Mouse (Mus musculus): ENCODE results near the gene Zyx. TPM values are rescaled to one million over a fixed set of nuclear protein-coding genes. Genes with fewer than 3 reads are reported as not detected.

Gene Zyx
- total RNA-seq, 2 experiments from 2014 or later = 161 to 166 TPM

GRCm38 (mm10) chr6:42350968-42351775 lies 1.7 kb downstream of the Zyx start:
- peak; percentile 13 for DNase-seq

GRCm38 (mm10) chr6:42351776-42352485 lies 2.5 kb downstream of the Zyx start:
- peak; percentile 25 for DNase-seq

GRCm38 (mm10) chr6:42352486-42352846 lies 3.0 kb downstream of the Zyx start:
- DNase-seq = no peak

- peak; percentile 15 for DNase-seq
Observed at GRCm38 (mm10) chr6:42353180-42353579, 3.8 kb downstream of the Zyx start.

GRCm38 (mm10) chr6:42354076-42355019 lies 4.9 kb downstream of the Zyx start:
- peak; percentile 77 for DNase-seq

- no peak for DNase-seq
Observed at GRCm38 (mm10) chr6:42355366-42355765, 5.9 kb downstream of the Zyx start.

- peak; percentile 9 for DNase-seq
Observed at GRCm38 (mm10) chr6:42355794-42356600, 6.6 kb downstream of the Zyx start.

- no peak for DNase-seq
Observed at GRCm38 (mm10) chr6:42356913-42357312, 7.5 kb downstream of the Zyx start.

GRCm38 (mm10) chr6:42357901-42358300 lies 8.5 kb downstream of the Zyx start:
- peak; percentile 10 for DNase-seq

- peak; percentile 30 for DNase-seq
Observed at GRCm38 (mm10) chr6:42358901-42359300, 9.5 kb downstream of the Zyx start.

- peak; percentile 47 for DNase-seq
Observed at GRCm38 (mm10) chr6:42359364-42360147, 10.1 kb downstream of the Zyx start.

- peak; percentile 24 for DNase-seq
Observed at GRCm38 (mm10) chr6:42360231-42360840, 10.9 kb downstream of the Zyx start.

GRCm38 (mm10) chr6:42361041-42361895 lies 11.8 kb downstream of the Zyx start:
- peak; percentile 17 for DNase-seq

GRCm38 (mm10) chr6:42362074-42362473 lies 12.6 kb downstream of the Zyx start:
- DNase-seq = peak; percentile 35

GRCm38 (mm10) chr6:42362497-42362896 lies 13.1 kb downstream of the Zyx start:
- DNase-seq = peak; percentile 18

GRCm38 (mm10) chr6:42362974-42363373 lies 13.5 kb downstream of the Zyx start:
- peak; percentile 21 for DNase-seq

- no peak for DNase-seq
Observed at GRCm38 (mm10) chr6:42364066-42364465, 14.6 kb downstream of the Zyx start.

- no peak for DNase-seq
Observed at GRCm38 (mm10) chr6:42364607-42365006, 15.2 kb downstream of the Zyx start.

- no peak for DNase-seq
Observed at GRCm38 (mm10) chr6:42365215-42365614, 15.8 kb downstream of the Zyx start.

Measured in heart, postnatal 4 days (tissue).